Mouse (Mus musculus) frontal cortex, postnatal 25 days (tissue): ENCODE data around the gene Ccdc85c.

ENCODE experiments used
- DNase-seq, 2 experiments: peaks; one replicate each; pipeline ENCODE4 v3.0.0; 2022; ENCODE audit warnings: low spot score in 2 of 2

The Ccdc85c gene

GRCm38 (mm10) chr12:108294620-108295019 lies 19.4 kb upstream of the Ccdc85c start:
- DNase-seq = no peak

DNA sequence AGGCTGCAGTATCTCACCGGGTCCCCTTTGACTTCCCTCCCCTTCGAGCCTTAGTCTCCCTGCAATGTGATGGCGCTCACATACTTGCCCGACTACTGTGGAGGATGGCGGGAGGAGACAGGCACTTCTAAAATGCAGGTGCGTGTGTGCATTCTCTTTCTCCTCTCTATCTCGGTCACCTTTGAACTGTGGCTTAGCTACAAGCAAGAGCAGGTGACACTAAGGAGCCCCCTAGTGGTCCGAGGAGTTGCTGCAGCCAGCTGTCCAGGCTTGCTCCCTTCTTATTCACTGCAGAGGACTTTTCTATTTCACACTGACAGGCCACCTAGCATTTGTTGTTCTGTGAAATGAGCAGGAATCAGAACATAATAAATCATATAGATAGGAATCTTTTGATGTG lies 17.7 kb upstream of the Ccdc85c start:
- DNase-seq = peak; percentile 58 to 65

DNA sequence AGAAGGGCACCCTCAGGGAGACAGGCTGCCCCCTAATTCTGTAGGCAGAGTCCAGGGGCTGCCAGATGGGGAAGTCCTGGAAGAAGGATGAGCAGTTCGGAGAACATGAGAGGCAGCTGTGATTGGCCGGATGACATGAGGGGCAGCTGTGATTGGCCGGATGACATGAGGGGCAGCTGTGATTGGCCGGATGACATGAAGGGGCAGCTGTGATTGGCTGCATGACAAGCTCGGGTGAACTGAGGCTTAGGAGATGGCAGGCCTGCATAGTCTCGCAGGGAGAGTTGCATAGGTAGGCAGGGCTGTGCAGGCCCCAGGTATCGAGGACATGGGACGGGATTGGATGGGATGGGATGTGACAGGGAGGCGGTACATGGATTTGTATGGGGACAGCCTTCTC lies 17.2 kb upstream of the Ccdc85c start:
- no peak for DNase-seq

DNA sequence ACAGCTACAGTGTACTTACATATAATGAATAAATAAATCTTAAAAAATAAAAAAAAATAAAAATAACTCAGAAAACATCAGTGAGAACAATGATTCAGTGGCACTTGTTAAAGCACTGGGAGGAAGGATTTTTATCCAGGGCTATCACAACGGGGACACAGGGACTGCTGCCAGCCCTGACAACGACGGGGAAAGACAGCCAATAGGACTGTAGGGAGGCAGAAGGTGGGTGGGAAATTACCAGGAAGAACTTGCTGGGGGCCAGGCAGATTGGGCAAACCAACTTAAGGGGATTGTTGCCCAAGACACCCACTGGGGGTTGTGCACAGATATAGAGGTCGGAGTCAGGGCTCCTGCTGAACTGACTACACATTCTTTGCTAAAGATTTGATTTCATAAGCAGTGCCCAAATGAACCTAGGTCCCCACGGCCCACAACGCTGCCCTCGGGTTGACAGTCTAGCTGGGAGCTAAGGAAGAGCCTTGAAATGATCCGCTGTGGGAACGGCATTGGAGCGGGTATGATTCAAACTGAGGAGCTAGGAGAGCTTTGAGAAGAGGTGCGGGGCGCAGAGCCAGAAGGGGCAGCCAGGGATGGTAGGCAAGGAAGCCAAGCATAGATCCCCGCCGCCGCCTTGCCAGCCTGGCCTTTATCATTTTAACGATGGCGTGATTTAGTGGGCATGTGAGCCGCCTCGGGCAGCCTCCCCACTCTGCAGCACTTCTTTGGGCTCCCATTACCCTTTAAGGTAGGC lies 13.1 kb upstream of the Ccdc85c start:
- no peak for DNase-seq

GRCm38 (mm10) chr12:108287011-108287410 lies 11.8 kb upstream of the Ccdc85c start:
- no peak for DNase-seq

GRCm38 (mm10) chr12:108286381-108286780 lies 11.2 kb upstream of the Ccdc85c start:
- DNase-seq = no peak

GRCm38 (mm10) chr12:108285225-108286011 lies 10.2 kb upstream of the Ccdc85c start:
- DNase-seq = no peak

- DNase-seq = no peak
Measured at GRCm38 (mm10) chr12:108284455-108285224, 9.4 kb upstream of the Ccdc85c start.

DNA sequence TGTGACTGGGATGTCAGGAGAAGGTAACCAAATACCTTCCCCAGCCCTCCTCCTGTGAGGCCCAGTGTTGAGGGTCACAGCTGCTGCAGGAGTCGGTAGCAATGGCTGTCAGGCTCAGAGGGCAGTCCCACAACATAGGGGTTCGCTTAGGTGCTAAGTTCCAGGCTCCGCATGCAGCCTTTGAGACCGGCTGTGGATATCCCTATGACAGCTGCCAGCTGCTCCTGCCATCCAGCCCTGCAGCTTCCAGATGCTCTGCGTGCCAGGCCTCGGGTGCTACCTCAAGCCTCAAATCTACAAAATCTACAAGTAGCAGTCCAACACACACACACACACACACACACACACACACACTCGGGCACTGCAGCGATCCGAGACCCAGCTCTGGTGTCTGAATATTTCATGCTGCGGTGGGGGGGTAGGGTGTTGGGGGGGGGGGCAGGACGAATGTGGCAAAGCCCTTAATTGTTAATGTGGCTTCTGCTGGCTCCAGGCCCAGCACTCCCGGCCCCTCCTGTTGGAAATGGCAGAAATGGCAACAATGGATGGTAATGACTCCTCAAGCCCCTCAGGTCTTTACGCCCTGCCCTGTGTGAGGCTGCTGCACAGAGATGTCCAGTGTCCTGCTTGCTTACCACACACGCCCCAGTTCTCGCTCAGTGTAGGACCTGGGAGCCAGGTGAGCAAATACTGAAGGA lies 3.1 kb upstream of the Ccdc85c start:
- DNase-seq = no peak

GRCm38 (mm10) chr12:108277341-108277841 lies 2.2 kb upstream of the Ccdc85c start:
- DNase-seq = no peak

DNA sequence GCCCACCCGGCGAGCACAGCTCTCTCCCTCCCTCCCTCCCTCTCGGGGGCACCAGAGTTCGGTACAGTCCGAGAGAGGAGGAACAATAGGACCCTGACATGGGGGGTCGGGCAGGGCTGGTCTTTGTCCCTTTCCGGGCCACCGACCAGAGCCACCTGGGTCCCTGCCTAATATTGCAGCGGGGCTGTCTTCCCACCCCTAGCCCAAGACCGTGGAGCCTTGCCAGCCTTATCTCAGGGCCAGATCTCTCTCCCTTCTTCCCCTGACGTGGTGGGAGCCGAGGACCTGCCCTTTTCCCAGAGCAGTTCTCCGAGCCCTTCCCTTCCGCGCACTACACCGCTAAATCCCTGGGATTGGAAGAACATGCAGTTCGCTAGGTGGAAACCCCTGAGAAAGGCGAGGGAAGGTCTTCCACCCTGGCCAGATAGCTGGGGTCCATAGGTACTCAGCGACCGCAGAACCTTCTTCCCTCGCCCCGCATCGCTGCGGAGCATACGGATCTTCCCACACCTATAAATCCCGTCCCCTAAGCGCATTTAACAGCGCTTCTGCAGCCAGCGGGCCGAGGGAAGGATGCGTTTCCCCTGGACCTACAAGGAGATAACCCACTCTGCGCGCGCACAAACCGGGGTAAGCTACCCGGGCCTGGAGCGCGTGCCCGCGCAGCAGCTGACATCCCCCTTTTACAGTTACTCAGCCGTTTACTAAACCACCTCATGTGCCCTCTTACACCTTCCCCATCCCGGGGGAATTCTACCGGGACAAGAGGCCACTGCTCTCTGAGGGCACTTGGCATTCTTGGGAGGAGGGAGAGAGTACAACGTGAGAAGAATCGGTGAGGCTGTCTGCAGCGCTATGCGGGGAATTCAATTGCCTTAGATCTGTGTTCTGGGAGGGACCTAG lies 946 bp upstream of the Ccdc85c start:
- peak in 1 of 2 experiments; percentile 39 for DNase-seq

- peak; percentile 86 to 94 for DNase-seq
Measured at GRCm38 (mm10) chr12:108275508-108275890, 274 bp upstream of the Ccdc85c start.

GRCm38 (mm10) chr12:108274313-108274595 lies 971 bp downstream of the Ccdc85c start:
- no peak for DNase-seq

DNA sequence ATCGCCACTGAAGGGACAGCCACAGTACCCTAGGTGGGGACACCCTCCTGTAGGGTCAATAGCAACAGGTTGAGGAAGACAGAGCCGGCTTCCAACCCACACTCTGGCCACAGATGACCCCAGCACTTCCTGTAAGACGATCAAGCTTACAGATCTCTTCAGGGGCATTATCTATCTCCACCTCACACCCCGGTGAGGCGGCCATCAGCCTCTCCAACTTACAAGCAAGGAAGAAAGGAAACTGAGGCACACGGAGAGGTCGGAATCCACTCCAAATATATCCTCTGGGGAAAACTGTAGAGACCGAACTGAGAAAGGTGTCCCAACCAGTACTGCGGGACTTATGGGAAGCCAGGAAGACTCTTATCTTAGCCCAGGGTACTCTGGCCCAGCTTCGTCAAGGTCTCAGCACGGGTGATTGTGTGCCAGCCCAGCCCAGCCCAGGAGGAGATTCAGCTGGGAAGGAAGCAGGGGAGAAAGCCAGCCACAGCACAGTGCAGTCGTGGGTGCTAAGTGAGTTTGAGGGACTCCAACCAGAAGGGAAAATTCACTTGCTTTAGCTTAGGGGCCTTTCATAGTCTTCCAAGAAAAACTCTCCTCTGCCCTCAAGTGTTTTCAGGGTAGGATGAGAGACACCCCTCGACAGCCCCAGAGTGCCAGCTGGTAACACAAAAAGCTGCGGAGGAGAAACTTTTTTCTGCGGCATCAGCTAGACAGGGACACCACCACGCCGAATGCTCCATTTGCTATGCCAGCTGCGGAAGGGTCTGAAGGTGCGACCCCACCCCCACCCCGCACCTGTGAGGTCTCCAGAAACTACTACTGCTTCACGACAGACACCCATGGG lies 1.5 kb downstream of the Ccdc85c start:
- DNase-seq = no peak

- no peak for DNase-seq
Measured at GRCm38 (mm10) chr12:108272143-108272635, 3.0 kb downstream of the Ccdc85c start.

DNA sequence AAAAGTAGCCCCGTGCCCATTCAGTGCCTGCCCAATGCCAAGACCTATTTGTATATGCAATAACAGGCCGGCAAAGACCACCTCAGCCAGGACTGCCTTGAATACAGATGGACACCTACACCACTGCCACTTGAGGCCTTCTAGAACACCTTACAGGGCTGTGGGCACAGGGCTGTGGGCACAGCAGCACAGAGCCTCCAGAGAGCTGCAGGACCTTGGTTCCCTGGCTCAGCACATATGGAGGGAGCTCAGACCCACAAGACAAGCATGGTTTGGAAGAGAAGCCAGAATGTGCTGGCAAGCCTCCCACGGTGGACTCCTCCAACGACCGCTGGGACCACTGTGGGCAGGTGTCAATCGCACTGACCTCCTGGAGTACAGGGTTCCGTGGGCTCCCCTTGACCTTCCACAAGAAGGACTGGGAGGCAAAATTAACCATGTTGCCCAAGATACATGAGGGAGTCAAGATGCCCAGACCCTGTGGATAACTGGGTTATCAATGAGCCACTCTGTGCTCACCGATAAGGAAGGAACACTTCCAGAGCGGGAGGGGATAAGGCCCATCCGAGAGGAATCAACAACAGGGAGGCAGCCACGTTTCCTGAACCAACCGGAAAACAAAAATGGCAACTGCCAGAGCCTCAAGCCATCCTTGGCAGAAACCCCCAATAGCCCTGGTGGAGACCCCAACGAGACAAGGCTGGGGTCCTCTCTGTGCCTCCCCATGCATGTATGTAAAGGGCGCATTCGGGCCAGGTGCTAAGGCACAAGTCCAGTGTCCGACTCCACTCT lies 3.7 kb downstream of the Ccdc85c start:
- no peak for DNase-seq

GRCm38 (mm10) chr12:108270240-108270919 lies 4.8 kb downstream of the Ccdc85c start:
- no peak for DNase-seq

DNA sequence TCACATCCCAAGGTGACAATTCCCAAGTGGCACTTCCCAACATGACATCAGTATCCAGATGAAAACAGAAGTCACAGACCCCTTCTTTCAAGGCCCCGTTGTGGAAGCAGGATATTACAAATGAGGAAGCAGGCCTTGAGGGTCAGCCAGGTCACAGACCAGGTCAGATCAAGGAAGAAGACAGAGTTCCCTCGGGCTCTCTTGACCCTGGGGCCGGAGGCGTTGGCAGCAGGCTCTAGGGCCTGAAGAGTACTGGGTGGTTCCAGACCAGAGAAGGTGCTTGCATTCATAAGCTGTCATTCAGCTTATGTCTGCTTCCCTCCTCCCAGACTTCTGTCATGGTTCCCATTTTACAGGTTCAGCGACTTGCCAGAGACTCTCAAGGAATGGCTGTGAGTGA lies 5.5 kb downstream of the Ccdc85c start:
- DNase-seq = no peak
